Mouse (Mus musculus) neural tube, embryonic 11.5 days (tissue): ENCODE measurements at regions not wholly inside any gene's neighbourhood (a gene's known extent, or its start where the extent isn't known, plus 50 kb on each side); places are given as distances from the start of the nearest gene placed in this dataset.

Source experiments
- ATAC-seq: fragments of 200-750 bp; cut with Nextera tagmentation; 2 replicates; pipeline ENCODE4 v1.8.0; 2017; ENCODE audit warnings: moderate number of reproducible peaks, mild to moderate bottlenecking, moderate TSS enrichment, moderate library complexity; ENCODE audit not compliant: insufficient read depth, low FRiP score, low TSS enrichment
- DNase-seq: peaks from one replicate; pipeline ENCODE4 v3.0.0-alpha.2; 2015; ENCODE audit warnings: low spot score
- H3K27ac ChIP-seq: fragments of 300-500 bp; sonication (generic); 2 replicates; pipeline ENCODE4 v1.5.1; 2014; ENCODE audit warnings: low read depth, mild to moderate bottlenecking, low read length
- H3K27me3 ChIP-seq: fragments of 300-500 bp; sonication (generic); 2 replicates; pipeline ENCODE4 v1.6.1; 2014; ENCODE audit warnings: mild to moderate bottlenecking, low read length, mixed read lengths; ENCODE audit not compliant: control insufficient read depth, insufficient read depth
- H3K36me3 ChIP-seq: fragments of 300-500 bp; sonication (generic); 2 replicates; pipeline ENCODE4 v1.6.1; 2014; ENCODE audit warnings: mild to moderate bottlenecking, low read length, moderate library complexity, mixed read lengths; ENCODE audit not compliant: control insufficient read depth, insufficient read depth
- H3K4me1 ChIP-seq: fragments of 300-500 bp; sonication (generic); 2 replicates; pipeline ENCODE4 v1.6.1; 2014; ENCODE audit warnings: low read length, mixed read lengths; ENCODE audit not compliant: control insufficient read depth, insufficient read depth
- H3K4me2 ChIP-seq: fragments of 300-500 bp; sonication (generic); 2 replicates; pipeline ENCODE4 v1.6.1; 2014; ENCODE audit warnings: low read depth, mild to moderate bottlenecking, moderate library complexity
- H3K4me3 ChIP-seq: fragments of 300-500 bp; sonication (generic); 2 replicates; pipeline ENCODE4 v1.5.1; 2014; ENCODE audit warnings: low read depth, low read length
- H3K9ac ChIP-seq: fragments of 300-500 bp; sonication (generic); 2 replicates; pipeline ENCODE4 v1.6.1; 2014; ENCODE audit warnings: mild to moderate bottlenecking, low read length
- H3K9me3 ChIP-seq: fragments of 300-500 bp; sonication (generic); 2 replicates; pipeline ENCODE4 v1.6.1; 2016; ENCODE audit warnings: low read length; ENCODE audit not compliant: control insufficient read depth
- WGBS: fragments of 180-500 bp; shearing (Covaris S2); extraction: QIAGEN DNeasy Blood & Tissue Kit; methylation state at CpG from one replicate; pipeline ENCODE4 v1.1.7; 2014; 5-methylcytosine and 5-hydroxymethylcytosine counted together

DNA sequence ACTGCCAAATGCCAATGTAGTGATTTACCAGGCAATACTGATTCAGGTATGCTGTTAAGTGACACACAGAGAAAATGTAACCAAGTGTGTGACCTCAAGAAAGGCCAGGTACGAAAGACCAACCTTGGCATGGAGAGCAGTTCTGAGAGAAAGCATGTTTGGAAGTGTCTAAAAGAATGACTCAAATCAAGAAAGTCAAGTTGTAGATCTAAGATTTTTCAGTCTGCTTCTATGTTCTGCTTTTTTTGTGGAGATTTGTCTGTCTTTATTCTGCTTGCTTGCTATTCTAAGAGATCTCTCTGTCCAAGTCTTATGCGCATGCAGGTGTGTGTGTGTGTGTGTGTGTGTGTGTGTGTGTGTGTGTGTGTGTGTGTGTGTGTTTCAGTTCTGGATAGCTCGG lies 277.4 kb upstream of the Klf12 start:
- no peak overlapping the region for H3K27ac ChIP-seq
- DNase-seq: no peak
- H3K4me1 ChIP-seq: no peaks in the 10 kb centered on the region
- no peak overlapping the region for H3K9ac ChIP-seq
- no peak overlapping the region for H3K4me2 ChIP-seq
- ATAC-seq: no peak
- H3K36me3 ChIP-seq: no peaks in the 10 kb centered on the region
- no peaks in the 10 kb centered on the region for H3K27me3 ChIP-seq
- H3K9me3 ChIP-seq: no peaks in the 10 kb centered on the region
- WGBS: 88% methylated on average over 3 of the region's 3 CpGs
- no peak overlapping the region for H3K4me3 ChIP-seq

DNA sequence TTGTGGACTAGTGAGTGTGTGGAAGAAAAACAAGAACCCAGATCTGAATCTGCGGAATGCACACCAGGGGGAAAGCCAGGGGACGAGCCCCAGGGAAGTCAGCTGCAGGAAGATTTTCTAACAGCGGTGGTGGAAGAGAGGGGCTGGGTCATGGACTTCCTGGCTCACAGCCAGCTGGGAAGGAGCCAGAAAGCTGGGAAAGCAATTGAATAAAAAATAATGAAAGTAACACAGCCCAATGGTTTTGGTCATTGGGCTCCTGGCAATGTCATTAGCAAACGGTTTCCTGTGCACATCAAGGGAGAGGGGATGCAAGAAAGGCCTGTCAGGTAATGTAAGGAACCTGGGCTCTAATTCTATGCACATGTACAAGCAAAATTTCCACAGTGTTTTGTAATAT lies 273.9 kb upstream of the Klf12 start:
- Histone ChIP-seq H3K27ac (no peak overlapping the region), H3K27me3 (no peaks in the 10 kb centered on the region), H3K4me2 (no peak overlapping the region), H3K9ac (no peak overlapping the region), H3K4me3 (no peak overlapping the region), H3K9me3 (no peaks in the 10 kb centered on the region), H3K4me1 (no peaks in the 10 kb centered on the region), H3K36me3 (no peaks in the 10 kb centered on the region)
- 27% methylated on average over 4 of the region's 4 CpGs for WGBS
- ATAC-seq: no peak
- DNase-seq: peak; percentile 73

DNA sequence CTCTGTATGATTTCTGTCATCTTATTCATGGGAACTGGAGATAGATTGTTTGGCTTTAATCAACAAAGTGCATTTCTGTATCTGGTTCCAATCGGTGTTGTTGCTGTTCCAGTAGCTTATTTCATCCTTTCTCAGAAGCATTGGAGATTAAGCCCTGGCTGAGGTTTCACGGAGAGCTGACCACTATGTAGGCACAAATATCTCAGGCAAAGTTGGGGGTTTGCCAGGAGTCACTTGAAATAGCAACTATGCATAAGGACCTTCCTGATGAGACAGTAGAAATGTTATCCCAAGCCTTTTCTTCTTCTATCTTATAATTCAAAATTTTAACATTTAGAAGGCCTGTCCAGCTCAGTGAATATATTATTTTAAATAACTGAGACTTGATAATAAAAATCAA lies 268.0 kb upstream of the Klf12 start:
- DNase-seq (no peak), ATAC-seq (no peak)
- H3K4me2 ChIP-seq: no peak overlapping the region
- H3K36me3 ChIP-seq: no peaks in the 10 kb centered on the region
- H3K4me1 ChIP-seq: no peaks in the 10 kb centered on the region
- H3K9me3 ChIP-seq: no peaks in the 10 kb centered on the region
- 83% methylated on average over 2 of the region's 2 CpGs for WGBS
- no peak overlapping the region for H3K27ac ChIP-seq
- no peaks in the 10 kb centered on the region for H3K27me3 ChIP-seq
- H3K4me3 ChIP-seq: no peak overlapping the region
- no peak overlapping the region for H3K9ac ChIP-seq

DNA sequence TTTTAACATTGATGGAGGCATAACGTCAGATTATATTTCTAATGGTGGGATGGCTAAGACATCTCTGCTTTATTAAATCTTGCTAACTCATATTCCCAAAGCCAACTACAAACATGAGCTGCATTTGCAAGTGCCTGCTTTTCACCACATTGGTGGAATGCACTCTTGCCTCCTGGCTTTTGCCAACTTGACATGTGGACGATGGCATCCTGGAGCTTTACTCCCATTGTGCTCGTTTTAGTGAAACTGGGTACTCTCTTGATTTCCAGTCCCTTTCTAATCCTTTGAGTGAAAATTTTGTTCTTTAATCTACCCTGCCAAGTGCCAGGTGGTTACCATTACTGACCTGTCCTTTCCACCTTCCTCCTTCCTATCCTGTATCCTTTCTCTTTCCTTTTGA lies 265.8 kb upstream of the Klf12 start:
- H3K9ac ChIP-seq: no peak overlapping the region
- ATAC-seq: no peak
- no peak overlapping the region for H3K27ac ChIP-seq
- no peak for DNase-seq
- no peaks in the 10 kb centered on the region for H3K4me1 ChIP-seq
- no peaks in the 10 kb centered on the region for H3K9me3 ChIP-seq
- H3K4me3 ChIP-seq: no peak overlapping the region
- H3K36me3 ChIP-seq: no peaks in the 10 kb centered on the region
- no peak overlapping the region for H3K4me2 ChIP-seq
- WGBS: 90% methylated on average over 3 of the region's 3 CpGs
- no peaks in the 10 kb centered on the region for H3K27me3 ChIP-seq

DNA sequence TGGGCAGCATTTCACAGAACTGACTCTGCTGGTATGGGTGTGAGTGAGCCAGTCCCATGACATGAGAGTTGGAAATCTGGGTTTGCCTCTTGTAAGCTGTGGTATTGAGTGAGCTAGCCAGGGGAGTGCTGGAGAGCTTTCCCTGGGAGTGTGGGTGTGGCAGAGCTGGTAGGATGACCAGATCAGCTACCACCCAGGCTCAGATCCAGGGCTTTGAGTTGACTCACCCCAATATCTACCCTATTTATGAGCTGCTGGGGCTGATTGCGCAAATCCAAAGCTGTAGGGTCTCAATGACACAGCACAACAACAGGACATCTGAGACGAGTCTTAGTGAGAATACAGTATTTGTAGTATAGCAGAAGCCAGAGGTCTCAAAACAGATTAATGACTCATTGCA lies 245.7 kb upstream of the Klf12 start:
- no peak overlapping the region for H3K27ac ChIP-seq
- H3K9ac ChIP-seq: no peak overlapping the region
- WGBS: 94% methylated on average over 2 of the region's 2 CpGs
- H3K27me3 ChIP-seq: no peaks in the 10 kb centered on the region
- ATAC-seq (no peak), DNase-seq (no peak)
- H3K4me2 ChIP-seq: no peak overlapping the region
- no peaks in the 10 kb centered on the region for H3K4me1 ChIP-seq
- no peaks in the 10 kb centered on the region for H3K9me3 ChIP-seq
- H3K36me3 ChIP-seq: no peaks in the 10 kb centered on the region
- no peak overlapping the region for H3K4me3 ChIP-seq

DNA sequence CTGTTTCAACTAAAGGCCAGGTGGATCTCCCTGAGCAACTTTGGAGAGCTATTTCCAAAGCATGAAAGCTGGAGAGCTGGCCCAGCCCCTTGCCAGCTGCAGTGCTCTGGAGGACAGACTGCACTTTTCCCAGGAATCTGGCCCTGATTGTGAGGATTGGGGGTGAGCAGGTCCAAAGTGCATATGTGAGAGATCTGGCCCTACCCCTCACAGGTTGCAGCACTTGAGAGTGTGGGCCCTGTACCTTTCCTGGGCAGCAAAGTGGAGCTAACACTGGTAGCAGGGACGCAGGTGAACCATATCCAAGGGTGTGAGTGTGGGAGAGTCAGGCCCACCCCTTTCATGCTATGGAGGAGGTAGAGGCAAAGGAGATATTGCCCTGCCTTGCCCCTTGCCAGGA lies 245.3 kb upstream of the Klf12 start:
- DNase-seq (no peak), ATAC-seq (no peak)
- Histone ChIP-seq H3K36me3 (no peaks in the 10 kb centered on the region), H3K9me3 (no peaks in the 10 kb centered on the region), H3K27me3 (no peaks in the 10 kb centered on the region), H3K4me2 (no peak overlapping the region), H3K4me3 (no peak overlapping the region), H3K9ac (no peak overlapping the region), H3K4me1 (no peaks in the 10 kb centered on the region), H3K27ac (no peak overlapping the region)
- WGBS: 77% methylated on average over 1 of the region's 1 CpGs

DNA sequence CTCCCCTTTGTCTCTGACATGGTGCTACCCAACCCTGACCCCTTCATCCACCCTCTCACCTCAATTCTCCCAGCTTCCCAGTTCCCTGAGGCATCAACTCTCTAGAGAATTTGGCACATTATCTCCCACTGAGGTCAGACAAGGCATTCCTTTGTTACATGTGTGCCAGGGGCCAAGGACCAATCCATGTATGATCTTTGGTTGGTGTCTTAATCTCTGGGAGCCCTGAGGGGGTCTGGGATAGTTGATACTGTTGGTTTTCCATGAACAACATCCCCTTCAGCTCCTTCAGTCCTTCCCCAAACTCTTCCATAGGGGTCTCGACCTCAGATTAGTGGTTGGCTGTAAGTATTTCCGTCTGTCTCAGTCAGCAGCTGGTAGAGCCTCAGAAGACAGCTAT lies 224.9 kb upstream of the Klf12 start:
- Histone ChIP-seq H3K4me1 (no peaks in the 10 kb centered on the region), H3K9ac (no peak overlapping the region), H3K4me3 (no peak overlapping the region), H3K4me2 (no peak overlapping the region), H3K36me3 (no peaks in the 10 kb centered on the region), H3K27ac (no peak overlapping the region), H3K9me3 (no peaks in the 10 kb centered on the region), H3K27me3 (no peaks in the 10 kb centered on the region)
- 73% methylated on average over 2 of the region's 2 CpGs for WGBS
- ATAC-seq (no peak), DNase-seq (no peak)

DNA sequence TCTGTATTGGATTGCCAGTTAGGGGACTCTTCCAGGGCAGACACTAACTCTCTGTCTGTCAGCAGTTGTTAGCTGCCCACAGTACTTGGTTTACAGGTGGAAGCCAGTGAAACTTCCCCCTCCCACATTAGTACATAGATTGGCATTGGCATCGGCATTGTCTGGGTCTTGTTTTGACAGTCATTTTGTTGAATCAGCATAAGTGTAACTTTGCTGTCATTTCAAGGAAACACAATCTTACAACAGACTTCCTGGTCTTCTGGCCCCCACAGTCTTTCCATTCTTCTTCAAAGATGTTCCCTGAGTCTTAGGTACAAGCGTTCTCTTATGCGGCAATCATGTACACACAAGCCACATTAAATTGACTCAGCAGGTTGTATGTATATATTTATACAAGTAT lies 223.6 kb upstream of the Klf12 start:
- Histone ChIP-seq H3K4me2 (no peak overlapping the region), H3K36me3 (no peaks in the 10 kb centered on the region), H3K4me1 (no peaks in the 10 kb centered on the region), H3K27me3 (no peaks in the 10 kb centered on the region), H3K27ac (no peak overlapping the region), H3K9me3 (no peaks in the 10 kb centered on the region), H3K4me3 (no peak overlapping the region), H3K9ac (no peak overlapping the region)
- ATAC-seq: no peak
- WGBS: 94% methylated on average over 3 of the region's 3 CpGs
- DNase-seq: no peak

DNA sequence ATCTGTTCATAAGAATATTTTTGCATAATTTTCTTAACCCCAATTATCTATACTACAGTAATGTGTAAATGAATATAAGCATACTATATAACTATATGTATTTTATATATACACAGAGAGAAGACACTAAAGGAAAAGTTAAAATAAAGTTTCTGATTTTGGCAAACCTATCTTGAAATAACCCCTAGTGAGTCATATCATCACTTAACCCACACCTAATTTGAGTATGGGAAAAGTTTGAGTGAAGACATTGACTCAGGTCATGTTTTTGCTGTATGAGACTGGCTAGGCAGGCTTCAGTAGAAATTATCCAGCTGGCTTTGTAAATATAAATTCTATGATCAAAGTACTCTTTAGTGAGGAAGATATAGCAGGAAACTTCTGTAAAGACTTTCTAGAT lies 223.1 kb upstream of the Klf12 start:
- Histone ChIP-seq H3K4me2 (no peak overlapping the region), H3K4me1 (no peaks in the 10 kb centered on the region), H3K9me3 (no peaks in the 10 kb centered on the region), H3K9ac (no peak overlapping the region), H3K4me3 (no peak overlapping the region), H3K27ac (no peak overlapping the region), H3K36me3 (no peaks in the 10 kb centered on the region), H3K27me3 (no peaks in the 10 kb centered on the region)
- DNase-seq: no peak
- no peak for ATAC-seq
